Mouse (Mus musculus): ENCODE measurements around the gene Tas2r135. TPM values are rescaled to one million over a fixed set of nuclear protein-coding genes. Genes with fewer than 3 reads are reported as not detected.

The Tas2r135 gene
- total and polyA plus RNA-seq, 3 experiments = not detected

GRCm38 (mm10) chr6:42372421-42372815, 32.8 kb upstream of the Tas2r135 start:
- no peak overlapping the region for H3K27ac ChIP-seq (ENCODE audit: control insufficient read depth, low read depth, low read length)
- H3K9me3 ChIP-seq (replicated peaks; ENCODE audit: insufficient read depth, low read length) = no peaks in the 10 kb centered on the region
- H3K9ac ChIP-seq (ENCODE audit: control insufficient read depth, low read depth, low read length, poor library complexity, severe bottlenecking) = no peak overlapping the region
- H3K4me3 ChIP-seq (ENCODE audit: control insufficient read depth in 1 of 2, insufficient read depth in 1 of 2, low read depth in 2 of 2, low read length in 2 of 2) = no peak overlapping the region
- no peak for DNase-seq (ENCODE audit: low read depth, low spot score)
- no peaks in the 10 kb centered on the region; a peak in 1 of 4 replicates for H3K4me1 ChIP-seq (ENCODE audit: control insufficient read depth in 1 of 2, insufficient read depth in 2 of 2, low read length in 2 of 2)
- H3K79me2 ChIP-seq (ENCODE audit: control insufficient read depth, insufficient read depth, low read length, poor library complexity) = no peaks in the 10 kb centered on the region
- TF ChIP-seq MYC (IDR thresholded peaks at IDR 0.05; ENCODE audit: low read depth, low read length) (no peak), MAFK (IDR thresholded peaks at IDR 0.05; ENCODE audit: borderline replicate concordance, low read depth, low read length) (no peak), CHD2 (IDR thresholded peaks at IDR 0.05; ENCODE audit: low read length) (no peak), ZC3H11A (IDR thresholded peaks at IDR 0.05; ENCODE audit: low read depth, low read length) (no peak), TBP (IDR thresholded peaks at IDR 0.05; ENCODE audit: low read depth, low read length) (no peak), RCOR1 (IDR thresholded peaks at IDR 0.05; ENCODE audit: low read depth, low read length) (no peak), NRF1 (IDR thresholded peaks at IDR 0.05; ENCODE audit: insufficient read depth, low read depth, low read length, poor library complexity, severe bottlenecking) (no peak), E2F4 (IDR thresholded peaks at IDR 0.05; ENCODE audit: borderline replicate concordance, low read depth, low read length) (no peak), POLR2AphosphoS2 (IDR thresholded peaks at IDR 0.05; ENCODE audit: low read length) (no peak), GATA1 (IDR thresholded peaks at IDR 0.05; ENCODE audit: low read depth, low read length) (no peak), HCFC1 (IDR thresholded peaks at IDR 0.05; ENCODE audit: low read depth, low read length) (no peak), ETS1 (IDR thresholded peaks at IDR 0.05; ENCODE audit: low read depth, low read length) (no peak), GABPA (IDR thresholded peaks at IDR 0.05; ENCODE audit: low read depth, low read length) (no peak), ZMIZ1 (IDR thresholded peaks at IDR 0.05; ENCODE audit: low read depth, low read length) (no peak), KAT2A (conservative IDR thresholded peaks at IDR 0.05; ENCODE audit: low read depth, low read length) (no peak), TCF12 (IDR thresholded peaks at IDR 0.05; ENCODE audit: low read depth, low read length) (no peak), MAZ (IDR thresholded peaks at IDR 0.05; ENCODE audit: low read depth, low read length) (no peak), POLR2AphosphoS5 (IDR thresholded peaks at IDR 0.05; ENCODE audit: borderline replicate concordance, low read depth, low read length) (no peak)
- peaks cover 0 to 2% of the 10 kb centered on the region in 2 experiments; a peak in 2 of 4 replicates for H3K27me3 ChIP-seq (ENCODE audit: control insufficient read depth in 1 of 2, insufficient read depth in 2 of 2, low read length in 2 of 2)
- no peaks in the 10 kb centered on the region for H3K36me3 ChIP-seq (ENCODE audit: control insufficient read depth in 1 of 2, insufficient read depth in 2 of 2, low read length in 2 of 2)

- Histone ChIP-seq H3K79me2 (ENCODE audit: control insufficient read depth, insufficient read depth, low read length, poor library complexity) (no peaks in the 10 kb centered on the region), H3K9ac (ENCODE audit: control insufficient read depth, low read depth, low read length, poor library complexity, severe bottlenecking) (no peak within 1 kb of the TSS), H3K9me3 (replicated peaks; ENCODE audit: insufficient read depth, low read length) (no peaks in the 10 kb centered on the region), H3K27ac (ENCODE audit: control insufficient read depth, low read depth, low read length) (no peak within 1 kb of the TSS), H3K27me3 (ENCODE audit: control insufficient read depth in 1 of 2, insufficient read depth in 2 of 2, low read length in 2 of 2) (peaks cover 0 to 2% of the 10 kb centered on the region in 2 experiments; a peak in 2 of 4 replicates), H3K4me1 (ENCODE audit: control insufficient read depth in 1 of 2, insufficient read depth in 2 of 2, low read length in 2 of 2) (no peaks in the 10 kb centered on the region; a peak in 1 of 4 replicates), H3K4me3 (ENCODE audit: control insufficient read depth in 1 of 2, insufficient read depth in 1 of 2, low read depth in 2 of 2, low read length in 2 of 2) (no peak within 1 kb of the TSS), H3K36me3 (ENCODE audit: control insufficient read depth in 1 of 2, insufficient read depth in 2 of 2, low read length in 2 of 2) (no peaks in the 10 kb centered on the region)
- peak; percentile 68 for DNase-seq (ENCODE audit: low read depth, low spot score)
- TF ChIP-seq CTCF (IDR thresholded peaks at IDR 0.05 in 2 of 3, conservative IDR thresholded peaks at IDR 0.05 in 1 of 3; ENCODE audit: control insufficient read depth in 1 of 3, insufficient read depth in 1 of 3, low read depth in 2 of 3, low read length in 3 of 3, poor library complexity in 1 of 3, severe bottlenecking in 1 of 3) = peak; percentile 66 to 74 (median 66)
- TF ChIP-seq SMC3 (IDR thresholded peaks at IDR 0.05; ENCODE audit: low read depth, low read length) = peak; percentile 86
- TF ChIP-seq GABPA (IDR thresholded peaks at IDR 0.05; ENCODE audit: low read depth, low read length) = no peak
- TF ChIP-seq ZC3H11A (IDR thresholded peaks at IDR 0.05; ENCODE audit: low read depth, low read length) = peak; percentile 53
- TF ChIP-seq MAFK (IDR thresholded peaks at IDR 0.05; ENCODE audit: borderline replicate concordance, low read depth, low read length) = no peak
- TF ChIP-seq RAD21 (IDR thresholded peaks at IDR 0.05; ENCODE audit: low read depth, low read length) = peak; percentile 60
- no peak for TF ChIP-seq E2F4 (IDR thresholded peaks at IDR 0.05; ENCODE audit: borderline replicate concordance, low read depth, low read length)
- no peak for TF ChIP-seq POLR2AphosphoS5 (IDR thresholded peaks at IDR 0.05; ENCODE audit: borderline replicate concordance, low read depth, low read length)
- no peak for TF ChIP-seq NELFE (IDR thresholded peaks at IDR 0.05; ENCODE audit: low read depth, low read length)
- TF ChIP-seq EP300 (IDR thresholded peaks at IDR 0.05; ENCODE audit: low read depth in 1 of 2, low read length in 2 of 2) = no peak
Observed at GRCm38 (mm10) chr6:42372816-42373547, 32.3 kb upstream of the Tas2r135 start, which contains the start of gene Epha1. Epha1 (minus strand) TSS chr6:42373268.
